Mouse (Mus musculus): ENCODE measurements around the gene Armc5. TPM values are rescaled to one million over a fixed set of nuclear protein-coding genes. Genes with fewer than 3 reads are reported as not detected.
A peak's percentile ranks its signal among the peaks of the same experiment; 100 is the strongest.

Armc5 gene
- polyA plus RNA-seq, 1 experiment = 2.1 TPM

- peaks cover 51% of the 10 kb centered on the region for H3K4me1 ChIP-seq (ENCODE audit: control insufficient read depth)
- H3K9me3 ChIP-seq (ENCODE audit: control insufficient read depth, low read length) = peaks cover 20% of the 10 kb centered on the region
- peaks cover 15% of the 10 kb centered on the region for H3K27me3 ChIP-seq (ENCODE audit: control insufficient read depth)
- peaks cover 62% of the 10 kb centered on the region for H3K36me3 ChIP-seq (ENCODE audit: control insufficient read depth)
- TF ChIP-seq GATA1 (IDR thresholded peaks at IDR 0.05; ENCODE audit: low read length) = peak; percentile 72
- peak; percentile 57 for TF ChIP-seq TAL1 (IDR thresholded peaks at IDR 0.05; ENCODE audit: low read length)
- H3K4me3 ChIP-seq (replicated peaks) = peak overlapping the region; percentile 49
These were observed 33.3 kb downstream of the Armc5 start for GRCm38 (mm10) chr7:128270431-128270850.

- Histone ChIP-seq H3K9me3 (ENCODE audit: control insufficient read depth, low read length) (peaks cover 20% of the 10 kb centered on the region), H3K4me1 (ENCODE audit: control insufficient read depth) (peaks cover 49% of the 10 kb centered on the region), H3K36me3 (ENCODE audit: control insufficient read depth) (peaks cover 72% of the 10 kb centered on the region), H3K27me3 (ENCODE audit: control insufficient read depth) (0 out of 2 replicates have a peak, but pooled peaks cover 6% of the 10 kb centered on the region), H3K4me3 (replicated peaks) (peak overlapping the region; percentile 49)
- TF ChIP-seq TAL1 (IDR thresholded peaks at IDR 0.05; ENCODE audit: low read length) = no peak
- TF ChIP-seq GATA1 (IDR thresholded peaks at IDR 0.05; ENCODE audit: low read length) = no peak
These were observed 34.4 kb downstream of the Armc5 start for GRCm38 (mm10) chr7:128271496-128271895.

- Histone ChIP-seq H3K4me1 (ENCODE audit: control insufficient read depth) (peaks cover 41% of the 10 kb centered on the region), H3K36me3 (ENCODE audit: control insufficient read depth) (peaks cover 100% of the 10 kb centered on the region), H3K4me3 (replicated peaks) (no peak overlapping the region), H3K27me3 (ENCODE audit: control insufficient read depth) (no peaks in the 10 kb centered on the region), H3K9me3 (ENCODE audit: control insufficient read depth, low read length) (peaks cover 9% of the 10 kb centered on the region)
- TF ChIP-seq GATA1 (IDR thresholded peaks at IDR 0.05; ENCODE audit: low read length) = no peak
- no peak for TF ChIP-seq TAL1 (IDR thresholded peaks at IDR 0.05; ENCODE audit: low read length)
These were observed 38.9 kb downstream of the Armc5 start for GRCm38 (mm10) chr7:128276051-128276450.

- TF ChIP-seq TAL1 (IDR thresholded peaks at IDR 0.05; ENCODE audit: low read length) = no peak
- no peak for TF ChIP-seq GATA1 (IDR thresholded peaks at IDR 0.05; ENCODE audit: low read length)
- Histone ChIP-seq H3K36me3 (ENCODE audit: control insufficient read depth) (peaks cover 97% of the 10 kb centered on the region), H3K4me1 (ENCODE audit: control insufficient read depth) (peaks cover 49% of the 10 kb centered on the region), H3K9me3 (ENCODE audit: control insufficient read depth, low read length) (no peaks in the 10 kb centered on the region), H3K4me3 (replicated peaks) (no peak overlapping the region), H3K27me3 (ENCODE audit: control insufficient read depth) (no peaks in the 10 kb centered on the region)
These were observed 42.6 kb downstream of the Armc5 start for GRCm38 (mm10) chr7:128279750-128280149.

- TF ChIP-seq TAL1 (IDR thresholded peaks at IDR 0.05; ENCODE audit: low read length) = no peak
- no peak for TF ChIP-seq GATA1 (IDR thresholded peaks at IDR 0.05; ENCODE audit: low read length)
- Histone ChIP-seq H3K4me3 (replicated peaks) (no peak overlapping the region), H3K9me3 (ENCODE audit: control insufficient read depth, low read length) (no peaks in the 10 kb centered on the region), H3K4me1 (ENCODE audit: control insufficient read depth) (peaks cover 67% of the 10 kb centered on the region), H3K36me3 (ENCODE audit: control insufficient read depth) (peaks cover 97% of the 10 kb centered on the region), H3K27me3 (ENCODE audit: control insufficient read depth) (no peaks in the 10 kb centered on the region)
These were observed 44.6 kb downstream of the Armc5 start for GRCm38 (mm10) chr7:128281765-128282164.

GRCm38 (mm10) chr7:128282532-128283244, 45.5 kb downstream of the Armc5 start:
- TF ChIP-seq GATA1 (IDR thresholded peaks at IDR 0.05; ENCODE audit: low read length) (no peak), TAL1 (IDR thresholded peaks at IDR 0.05; ENCODE audit: low read length) (no peak)
- H3K4me1 ChIP-seq (ENCODE audit: control insufficient read depth) = peaks cover 76% of the 10 kb centered on the region
- no peaks in the 10 kb centered on the region for H3K27me3 ChIP-seq (ENCODE audit: control insufficient read depth)
- H3K4me3 ChIP-seq (replicated peaks) = no peak overlapping the region
- no peaks in the 10 kb centered on the region for H3K9me3 ChIP-seq (ENCODE audit: control insufficient read depth, low read length)
- H3K36me3 ChIP-seq (ENCODE audit: control insufficient read depth) = peaks cover 97% of the 10 kb centered on the region

- H3K9me3 ChIP-seq (ENCODE audit: control insufficient read depth, low read length) = no peaks in the 10 kb centered on the region
- no peaks in the 10 kb centered on the region for H3K27me3 ChIP-seq (ENCODE audit: control insufficient read depth)
- H3K4me3 ChIP-seq (replicated peaks) = no peak overlapping the region
- TF ChIP-seq TAL1 (IDR thresholded peaks at IDR 0.05; ENCODE audit: low read length) (no peak), GATA1 (IDR thresholded peaks at IDR 0.05; ENCODE audit: low read length) (no peak)
- H3K4me1 ChIP-seq (ENCODE audit: control insufficient read depth) = peaks cover 82% of the 10 kb centered on the region
- H3K36me3 ChIP-seq (ENCODE audit: control insufficient read depth) = peaks cover 96% of the 10 kb centered on the region
These were observed 46.9 kb downstream of the Armc5 start for GRCm38 (mm10) chr7:128284047-128284446.

GRCm38 (mm10) chr7:128285060-128285459, 47.9 kb downstream of the Armc5 start:
- Histone ChIP-seq H3K4me3 (replicated peaks) (no peak overlapping the region), H3K9me3 (ENCODE audit: control insufficient read depth, low read length) (no peaks in the 10 kb centered on the region), H3K36me3 (ENCODE audit: control insufficient read depth) (peaks cover 96% of the 10 kb centered on the region), H3K4me1 (ENCODE audit: control insufficient read depth) (peaks cover 83% of the 10 kb centered on the region), H3K27me3 (ENCODE audit: control insufficient read depth) (no peaks in the 10 kb centered on the region)
- TF ChIP-seq GATA1 (IDR thresholded peaks at IDR 0.05; ENCODE audit: low read length) (no peak), TAL1 (IDR thresholded peaks at IDR 0.05; ENCODE audit: low read length) (no peak)

- TF ChIP-seq GATA1 (IDR thresholded peaks at IDR 0.05; ENCODE audit: low read length) = peak; percentile 94
- TF ChIP-seq TAL1 (IDR thresholded peaks at IDR 0.05; ENCODE audit: low read length) = peak; percentile 91
- Histone ChIP-seq H3K4me3 (replicated peaks) (peak overlapping the region; percentile 69), H3K4me1 (ENCODE audit: control insufficient read depth) (peaks cover 98% of the 10 kb centered on the region), H3K36me3 (ENCODE audit: control insufficient read depth) (peaks cover 98% of the 10 kb centered on the region), H3K27me3 (ENCODE audit: control insufficient read depth) (no peaks in the 10 kb centered on the region), H3K9me3 (ENCODE audit: control insufficient read depth, low read length) (no peaks in the 10 kb centered on the region)
These were observed 51.9 kb downstream of the Armc5 start for GRCm38 (mm10) chr7:128288923-128289544.

Other genes starting within 250 kb of the Armc5 start
- 0.19 and 0.25 TPM in 2 replicates for gene Pycard, start 243.5 kb upstream of the Armc5 start, polyA plus RNA-seq (2012)
- gene Trim72, start 233.4 kb upstream of the Armc5 start, polyA plus RNA-seq (2012) = 0.02 TPM in 1 of 2 replicates, not detected in the other
- 0.01 TPM in 2 replicates for gene Itgam, start 174.7 kb upstream of the Armc5 start, polyA plus RNA-seq (2012)
- not detected in 2 replicates for gene Gm49368, start 174.7 kb upstream of the Armc5 start, polyA plus RNA-seq (2012)
- not detected in 2 replicates for gene Itgax, start 107.8 kb upstream of the Armc5 start, polyA plus RNA-seq (2012)
- not detected in 2 replicates for gene Itgad, start 83.0 kb upstream of the Armc5 start, polyA plus RNA-seq (2012)
- gene Cox6a2, start 31.0 kb upstream of the Armc5 start, polyA plus RNA-seq (2012) = 0.10 TPM in 1 of 2 replicates, not detected in the other
- gene 9130023H24Rik, start 689 bp downstream of the Armc5 start, polyA plus RNA-seq (2012) = 0.03 and 0.12 TPM in 2 replicates
- 0.27 and 0.30 TPM in 2 replicates for gene Tgfb1i1, start 9.5 kb downstream of the Armc5 start, polyA plus RNA-seq (2012)
- gene Slc5a2, start 28.3 kb downstream of the Armc5 start, polyA plus RNA-seq (2012) = 0.88 and 1.4 TPM in 2 replicates
- gene BC017158, start 60.8 kb downstream of the Armc5 start, polyA plus RNA-seq (2012) = 7.3 and 9.0 TPM in 2 replicates
- 4.1 TPM in 2 replicates for gene Rgs10, start 181.4 kb downstream of the Armc5 start, polyA plus RNA-seq (2012)
- 6.8 and 7.4 TPM in 2 replicates for gene Tial1, start 224.4 kb downstream of the Armc5 start, polyA plus RNA-seq (2012)